Mouse (Mus musculus) megakaryocyte, embryonic 14.5 days (primary cell): ENCODE results near the gene Nkap. TPM values are rescaled to one million over a fixed set of nuclear protein-coding genes. Genes with fewer than 3 reads are reported as not detected.
"Not testable (repeated sequence)": the region's sequence is repeated elsewhere in the genome, so short reads cannot be mapped to it uniquely, and the experiment has no call there.

Experiments
- H3K27me3 ChIP-seq: replicated peaks from 2 replicates; pipeline ENCODE3; 2012; ENCODE audit warnings: inconsistent platforms
- H3K36me3 ChIP-seq: replicated peaks from 2 replicates; pipeline ENCODE3; 2012; ENCODE audit warnings: low read length, inconsistent platforms, mixed read lengths
- H3K4me1 ChIP-seq: 2 replicates; pipeline ENCODE4 v1.6.1; 2012; ENCODE audit warnings: inconsistent platforms
- H3K4me3 ChIP-seq: replicated peaks from 2 replicates; pipeline ENCODE3; 2012; ENCODE audit warnings: moderate library complexity, mild to moderate bottlenecking, inconsistent platforms
- H3K9me3 ChIP-seq: 2 replicates; pipeline ENCODE4 v1.6.1; 2012; ENCODE audit warnings: inconsistent platforms
- FLI1 ChIP-seq: IDR thresholded peaks from 2 replicates; pipeline ENCODE4 v1.6.1; 2012; ENCODE audit warnings: low read length, inconsistent platforms, mixed read lengths
- GATA1 ChIP-seq: IDR thresholded peaks from 3 replicates; pipeline ENCODE4 v1.6.1; 2012; ENCODE audit warnings: mixed read lengths, low read length, inconsistent platforms, borderline replicate concordance
- polyA plus RNA-seq: library from polyadenylated mRNA; stranded (reverse); fragments of >175 nt; gene quantifications from 2 replicates; pipeline ENCODE4 v1.2.3, GENCODE M21; 2012; ENCODE audit warnings: low replicate concordance; ENCODE audit not compliant: insufficient read depth

Nkap gene
- polyA plus RNA-seq, 1 experiment: 3.7 TPM

DNA sequence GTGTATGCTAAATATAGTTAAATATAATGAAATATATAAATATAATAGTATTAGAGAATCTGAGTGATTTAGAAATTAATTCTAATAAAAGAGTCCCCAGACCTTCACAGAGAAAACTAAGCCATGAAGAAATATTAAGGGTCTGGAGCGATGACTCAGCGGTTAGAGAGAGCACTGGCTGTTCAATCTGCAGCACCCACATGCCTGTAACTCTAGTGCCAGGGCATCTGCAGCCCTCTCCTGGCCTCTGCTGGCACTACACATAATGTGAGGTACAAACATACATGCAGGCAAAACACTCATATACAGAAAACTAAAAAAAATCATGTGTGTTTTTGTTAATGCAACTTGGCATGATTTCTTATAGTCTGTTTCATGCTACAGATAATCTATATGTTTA is 18.4 kb downstream of the Nkap start:
- no peak for TF ChIP-seq FLI1
- no peak for TF ChIP-seq GATA1
- Histone ChIP-seq H3K4me3 (no peak overlapping the region), H3K4me1 (no peaks in the 10 kb centered on the region), H3K27me3 (no peaks in the 10 kb centered on the region), H3K9me3 (no peaks in the 10 kb centered on the region), H3K36me3 (peaks cover 64% of the 10 kb centered on the region)

DNA sequence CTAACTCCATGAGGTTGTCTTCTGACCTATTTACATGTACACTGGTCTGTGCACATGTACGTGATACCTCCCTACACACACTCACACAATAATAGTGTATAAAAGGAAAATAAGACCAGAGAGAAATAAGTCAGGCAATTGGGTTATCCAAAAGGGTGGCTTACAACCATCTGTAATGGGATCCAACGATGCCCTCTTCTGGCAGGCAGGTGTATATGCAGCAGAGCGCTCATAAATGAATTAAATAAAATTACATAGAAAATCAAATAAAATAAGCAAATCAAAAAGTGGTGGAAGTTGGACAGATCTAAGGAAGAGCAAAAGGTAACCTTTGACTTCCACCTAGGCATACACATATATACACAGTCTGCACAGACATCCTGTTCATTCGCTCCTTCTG is 31.2 kb downstream of the Nkap start:
- peaks cover 5% of the 10 kb centered on the region for H3K27me3 ChIP-seq
- peaks cover 8% of the 10 kb centered on the region for H3K4me1 ChIP-seq
- TF ChIP-seq GATA1: no peak
- H3K9me3 ChIP-seq: no peaks in the 10 kb centered on the region
- peaks cover 26% of the 10 kb centered on the region for H3K36me3 ChIP-seq
- no peak overlapping the region for H3K4me3 ChIP-seq

DNA sequence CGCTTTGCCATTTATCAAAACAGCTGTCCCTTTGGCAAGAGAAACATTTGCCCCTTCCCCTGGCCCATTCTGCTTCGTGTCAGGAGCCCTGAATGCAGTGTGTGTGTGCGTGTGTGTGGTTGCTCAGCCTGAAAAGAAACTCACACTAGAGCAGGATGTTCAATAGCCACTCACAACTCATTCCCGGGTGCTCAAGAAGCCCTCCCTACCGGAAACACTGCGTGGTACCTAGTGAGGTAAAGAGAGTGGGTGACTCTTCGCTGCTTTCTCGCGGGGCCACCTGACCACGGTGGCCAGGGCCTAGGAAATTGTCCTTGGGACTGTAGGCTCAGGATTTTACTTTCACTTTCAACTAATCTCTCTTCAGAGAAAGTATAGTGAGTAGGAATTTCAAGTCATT is 34.6 kb downstream of the Nkap start:
- peak overlapping the region; percentile 75 for H3K4me3 ChIP-seq
- peaks cover 10% of the 10 kb centered on the region for H3K27me3 ChIP-seq
- TF ChIP-seq GATA1 (no peak), FLI1 (no peak)
- peaks cover 5% of the 10 kb centered on the region for H3K36me3 ChIP-seq
- no peaks in the 10 kb centered on the region; the same call in 1 of the 2 replicates for H3K9me3 ChIP-seq
- peaks cover 12% of the 10 kb centered on the region for H3K4me1 ChIP-seq

DNA sequence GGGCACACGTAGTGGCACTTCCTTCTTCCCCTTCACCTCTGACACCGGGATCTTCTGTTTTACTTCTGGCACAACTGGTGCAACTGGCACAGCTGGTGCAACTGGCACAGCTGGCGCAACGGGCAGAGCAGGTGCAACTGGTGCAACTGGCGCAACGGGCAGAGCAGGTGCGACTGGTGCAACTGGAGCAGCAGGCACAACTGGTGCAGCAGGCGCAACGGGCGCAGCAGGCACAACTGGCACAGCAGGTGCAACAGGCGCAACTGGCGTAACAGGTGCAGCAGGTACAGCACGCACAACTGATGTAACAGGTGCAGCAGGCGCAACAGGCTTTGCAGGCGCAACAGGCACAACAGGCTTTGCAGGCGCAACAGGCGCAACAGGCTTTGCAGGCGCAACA is 36.5 kb downstream of the Nkap start:
- Histone ChIP-seq H3K27me3 (peaks cover 6% of the 10 kb centered on the region), H3K36me3 (no peaks in the 10 kb centered on the region), H3K9me3 (no peaks in the 10 kb centered on the region; the same call in 1 of the 2 replicates), H3K4me1 (peaks cover 12% of the 10 kb centered on the region), H3K4me3 (peak overlapping the region; percentile 72)
- no peak for TF ChIP-seq GATA1
- no peak for TF ChIP-seq FLI1

DNA sequence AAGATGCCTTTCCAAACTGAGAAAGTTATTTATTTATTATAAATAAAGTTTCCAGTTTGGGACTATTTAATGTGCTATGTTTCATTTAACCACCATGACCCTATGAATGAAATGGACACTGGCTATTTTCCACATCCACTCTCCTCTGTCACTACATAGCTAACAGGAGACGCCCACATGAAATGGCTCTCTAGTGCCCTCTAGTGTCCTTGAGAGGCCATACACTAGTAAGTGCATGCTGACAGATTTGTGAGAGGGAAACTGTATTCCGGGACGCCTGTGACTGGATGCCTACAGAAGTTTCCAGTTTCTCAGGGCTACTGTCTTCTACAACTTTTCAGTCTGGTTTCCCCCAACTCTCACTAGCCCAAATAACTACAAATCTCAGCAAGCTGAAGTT is 40.5 kb downstream of the Nkap start:
- Histone ChIP-seq H3K4me1 (peaks cover 18% of the 10 kb centered on the region), H3K9me3 (no peaks in the 10 kb centered on the region; the same call in 1 of the 2 replicates), H3K36me3 (no peaks in the 10 kb centered on the region), H3K27me3 (peaks cover 7% of the 10 kb centered on the region), H3K4me3 (no peak overlapping the region)
- no peak for TF ChIP-seq GATA1
- no peak for TF ChIP-seq FLI1

DNA sequence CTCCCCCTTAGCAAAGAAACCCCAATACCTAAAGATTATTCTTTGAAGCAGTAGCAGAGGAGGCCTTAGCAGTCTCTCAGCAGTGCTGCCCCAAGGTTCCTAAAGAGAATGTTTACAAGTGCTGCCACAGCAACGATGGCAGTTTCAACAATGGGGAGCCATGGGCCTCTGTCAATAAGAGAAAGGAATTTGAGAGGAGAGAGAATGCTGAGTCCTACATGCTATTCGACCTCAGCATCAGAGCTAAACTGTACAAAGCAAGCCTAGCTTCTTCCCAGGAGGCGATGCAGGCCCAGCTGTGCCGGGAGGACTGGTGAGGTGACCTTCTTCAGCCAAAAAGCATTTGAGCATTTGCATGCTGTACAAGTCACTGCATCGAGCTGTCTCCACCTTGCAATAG is 42.1 kb downstream of the Nkap start, which contains the start of gene Akap14:
Gene Akap14 (minus strand): TSS at position 101 of the 400 bp plus-strand sequence.
- TF ChIP-seq GATA1 (no peak), FLI1 (no peak)
- Histone ChIP-seq H3K27me3 (peaks cover 3% of the 10 kb centered on the region), H3K9me3 (no peaks in the 10 kb centered on the region), H3K36me3 (no peaks in the 10 kb centered on the region), H3K4me1 (peaks cover 20% of the 10 kb centered on the region), H3K4me3 (no peak within 1 kb of the TSS)

DNA sequence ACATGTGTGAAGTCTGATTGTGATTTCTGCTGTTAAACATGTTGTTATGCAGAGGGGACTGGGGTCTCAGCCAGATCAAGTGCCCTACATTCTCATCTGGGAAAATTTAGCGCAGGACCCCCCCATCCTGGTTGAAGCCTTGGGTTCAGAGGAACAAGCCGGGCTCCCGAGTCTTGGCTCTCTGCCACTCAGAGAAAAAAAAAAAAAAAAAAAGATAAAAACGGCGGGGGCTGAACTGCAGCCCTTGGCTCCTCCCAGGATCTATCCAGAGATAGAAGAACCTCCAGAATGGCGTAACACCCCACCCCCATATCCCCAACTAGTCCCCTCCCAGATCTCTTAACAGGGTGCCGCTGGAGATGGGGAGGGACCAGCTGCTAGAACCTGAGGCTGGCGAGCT is 57.8 kb downstream of the Nkap start:
- not testable (repeated sequence) for H3K4me1 ChIP-seq, H3K4me3 ChIP-seq, H3K9me3 ChIP-seq
- peaks cover 13% of the 10 kb centered on the region for H3K36me3 ChIP-seq
- peaks cover 27% of the 10 kb centered on the region for H3K27me3 ChIP-seq

DNA sequence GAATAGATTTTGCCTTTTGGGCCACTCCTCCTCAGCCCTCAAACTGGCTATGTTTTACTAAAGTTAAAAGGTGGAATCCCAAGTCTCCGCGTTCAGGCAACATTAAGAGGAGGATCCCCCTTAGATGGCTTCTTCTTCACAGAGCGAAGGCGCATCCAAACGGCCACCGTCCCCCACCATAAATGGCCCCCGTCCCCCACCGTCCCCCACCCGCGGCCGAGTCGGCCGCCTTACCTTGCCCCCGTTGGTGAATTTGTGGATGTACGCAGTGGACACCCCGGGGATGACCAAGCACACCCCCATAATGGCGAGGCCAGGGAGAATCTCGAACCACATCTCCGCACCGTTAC is 64.1 kb downstream of the Nkap start:
- Histone ChIP-seq H3K36me3 (peaks cover 13% of the 10 kb centered on the region), H3K27me3 (peaks cover 14% of the 10 kb centered on the region), H3K4me3 (peak overlapping the region; percentile 93), H3K9me3 (peaks cover 13% of the 10 kb centered on the region), H3K4me1 (peaks cover 6% of the 10 kb centered on the region)
- TF ChIP-seq FLI1: no peak
- no peak for TF ChIP-seq GATA1

DNA sequence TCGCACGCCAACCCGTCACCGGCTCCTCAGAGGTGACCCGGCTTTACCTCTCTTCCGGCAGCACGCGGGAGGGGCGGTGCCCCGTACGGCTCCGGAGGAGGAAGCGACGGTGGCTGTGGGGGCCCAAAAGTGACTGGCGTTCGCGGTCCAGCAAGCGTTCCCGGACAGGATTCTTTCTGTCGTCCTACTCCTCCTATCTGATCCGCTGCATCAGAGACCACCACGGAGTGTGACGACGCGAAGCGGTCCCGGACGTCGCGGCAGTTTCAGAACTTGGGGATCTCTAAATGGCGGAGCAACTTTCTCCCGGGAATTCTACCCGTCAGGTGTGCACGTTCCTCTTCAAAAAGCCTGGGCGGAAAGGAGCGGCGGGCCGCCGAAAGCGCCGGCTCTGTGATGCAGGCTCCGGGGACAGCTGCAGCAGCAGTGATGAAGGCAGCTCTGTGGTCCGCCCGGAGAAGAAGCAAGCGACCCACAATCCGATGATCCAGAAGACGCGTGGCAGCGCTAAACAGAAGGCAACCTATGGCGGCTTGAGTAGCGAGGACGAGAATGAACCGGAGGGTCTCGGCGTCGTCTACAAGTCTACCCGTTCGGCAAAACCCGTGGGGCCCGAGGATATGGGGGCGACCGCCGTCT is 64.6 kb downstream of the Nkap start, which contains the start of the genes Ndufa1 and Rnf113a1:
Gene Ndufa1 (minus strand): TSS at position 59 of the 639 bp plus-strand sequence.
Gene Rnf113a1 (plus strand): TSS at position 141 of the 639 bp plus-strand sequence.
- H3K4me1 ChIP-seq: peaks cover 6% of the 10 kb centered on the region
- H3K36me3 ChIP-seq: peaks cover 13% of the 10 kb centered on the region
- H3K9me3 ChIP-seq: peaks cover 13% of the 10 kb centered on the region
- H3K4me3 ChIP-seq: peak within 1 kb of the TSS; percentile 93
- H3K27me3 ChIP-seq: peaks cover 14% of the 10 kb centered on the region
- no peak for TF ChIP-seq FLI1
- no peak for TF ChIP-seq GATA1

DNA sequence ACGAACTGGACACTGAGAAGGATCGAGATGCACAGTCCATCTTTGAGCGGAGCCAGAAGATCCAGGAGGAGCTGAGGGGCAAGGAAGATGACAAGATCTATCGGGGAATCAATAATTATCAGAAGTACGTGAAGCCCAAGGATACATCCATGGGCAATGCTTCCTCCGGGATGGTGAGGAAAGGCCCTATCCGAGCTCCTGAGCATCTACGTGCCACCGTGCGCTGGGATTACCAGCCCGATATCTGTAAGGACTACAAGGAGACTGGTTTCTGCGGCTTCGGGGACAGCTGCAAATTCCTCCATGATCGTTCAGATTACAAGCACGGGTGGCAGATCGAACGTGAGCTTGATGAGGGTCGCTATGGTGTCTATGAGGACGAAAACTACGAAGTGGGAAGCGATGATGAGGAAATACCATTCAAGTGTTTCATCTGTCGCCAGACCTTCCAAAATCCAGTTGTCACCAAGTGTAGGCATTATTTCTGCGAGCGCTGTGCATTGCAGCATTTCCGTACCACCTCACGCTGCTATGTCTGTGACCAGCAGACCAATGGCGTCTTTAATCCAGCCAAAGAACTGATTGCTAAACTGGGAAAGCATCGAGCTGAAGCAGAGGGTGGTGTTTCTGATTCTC is 65.3 kb downstream of the Nkap start:
- Histone ChIP-seq H3K4me1 (peaks cover 6% of the 10 kb centered on the region), H3K4me3 (peak overlapping the region; percentile 93), H3K27me3 (peaks cover 14% of the 10 kb centered on the region), H3K36me3 (peaks cover 13% of the 10 kb centered on the region), H3K9me3 (peaks cover 13% of the 10 kb centered on the region)
- TF ChIP-seq FLI1: no peak
- no peak for TF ChIP-seq GATA1
